Mouse (Mus musculus) ovary, postnatal 36 days (tissue): ENCODE measurements around the gene Nectin4.

Experiments used
- DNase-seq: peaks from one replicate; pipeline ENCODE4 v3.0.0; 2022; ENCODE audit warnings: low spot score, mixed read lengths

Gene Nectin4

GRCm38 (mm10) chr1:171412001-171412441 is 42.1 kb downstream of the Nectin4 start:
- DNase-seq: peak; percentile 41

- no peak for DNase-seq
Observed at GRCm38 (mm10) chr1:171412446-171412845, 42.5 kb downstream of the Nectin4 start.

- no peak for DNase-seq
Observed at GRCm38 (mm10) chr1:171413608-171414007, 43.7 kb downstream of the Nectin4 start.

- no peak for DNase-seq
Observed at GRCm38 (mm10) chr1:171418660-171419059, 48.8 kb downstream of the Nectin4 start, which contains the start of gene Tstd1. Gene Tstd1 (plus strand): TSS chr1:171418872.

GRCm38 (mm10) chr1:171419291-171419882 is 49.5 kb downstream of the Nectin4 start:
- no peak for DNase-seq

- DNase-seq: no peak
Observed at GRCm38 (mm10) chr1:171419905-171420304, 50.0 kb downstream of the Nectin4 start.

- no peak for DNase-seq
Observed at GRCm38 (mm10) chr1:171422504-171423095, 52.7 kb downstream of the Nectin4 start.

GRCm38 (mm10) chr1:171424638-171425037 is 54.7 kb downstream of the Nectin4 start:
- DNase-seq: no peak

GRCm38 (mm10) chr1:171425126-171425525 is 55.2 kb downstream of the Nectin4 start:
- DNase-seq: peak; percentile 63

- no peak for DNase-seq
Observed at GRCm38 (mm10) chr1:171432158-171432557, 62.3 kb downstream of the Nectin4 start.

- no peak for DNase-seq
Observed at GRCm38 (mm10) chr1:171435288-171435814, 65.5 kb downstream of the Nectin4 start.

GRCm38 (mm10) chr1:171435974-171436373 is 66.1 kb downstream of the Nectin4 start:
- DNase-seq: no peak

GRCm38 (mm10) chr1:171437264-171438013 is 67.5 kb downstream of the Nectin4 start, which contains the start of gene F11r:
Gene F11r (plus strand): TSS chr1:171437535.
- peak; percentile 89 for DNase-seq
